Mouse (Mus musculus) erythroblast, embryonic 14.5 days (primary cell): ENCODE measurements around the gene Pccb.

ENCODE experiments used
- GATA1 ChIP-seq: IDR thresholded peaks from 2 replicates; pipeline ENCODE4 v1.6.1; 2012; ENCODE audit warnings: low read length, inconsistent platforms, mixed read lengths
- TAL1 ChIP-seq: IDR thresholded peaks from 3 replicates; pipeline ENCODE4 v1.6.1; 2012; ENCODE audit warnings: low read length, inconsistent platforms, mixed read lengths

DNA sequence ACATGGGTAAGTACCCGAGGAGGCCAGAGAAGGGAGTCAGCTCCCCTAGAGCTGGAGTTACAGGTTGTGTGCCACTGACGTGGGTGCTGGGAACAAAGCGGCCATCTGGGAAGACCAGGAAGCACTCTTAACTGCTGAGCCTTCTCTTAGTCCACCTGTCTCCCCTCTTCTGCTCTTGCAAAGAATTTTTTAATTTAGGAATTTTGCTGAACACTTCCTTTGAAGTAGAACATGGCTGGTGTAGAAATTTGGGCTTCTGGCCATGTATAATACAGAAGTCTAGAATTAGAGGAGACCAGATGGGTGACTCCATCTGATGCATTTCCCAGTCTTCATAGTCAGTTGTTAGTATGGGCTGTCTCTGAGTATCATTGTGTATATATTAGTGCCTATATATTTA is 49.0 kb upstream of the Pccb start:
- no peak for TF ChIP-seq GATA1
- TF ChIP-seq TAL1: no peak
